Mouse (Mus musculus): ENCODE measurements around the gene Lhx4. TPM values are rescaled to one million over a fixed set of nuclear protein-coding genes. Genes with fewer than 3 reads are reported as not detected.

The Lhx4 gene
- polyA plus RNA-seq, 1 experiment, result 0.01 TPM

- Histone ChIP-seq H3K36me3 (ENCODE audit: control insufficient read depth, insufficient read depth) (no peaks in the 10 kb centered on the region), H3K4me3 (no peak overlapping the region), H3K79me2 (ENCODE audit: control insufficient read depth, insufficient read depth) (no peaks in the 10 kb centered on the region), H3ac (ENCODE audit: control insufficient read depth, insufficient read length) (no peak overlapping the region), H3K27me3 (ENCODE audit: control insufficient read depth, insufficient read depth, insufficient read length) (peaks cover 21% of the 10 kb centered on the region), H3K4me2 (ENCODE audit: low read depth) (no peak overlapping the region)
- no peak for TF ChIP-seq MYOG (IDR thresholded peaks at IDR 0.05; ENCODE audit: control insufficient read depth in 1 of 3, insufficient read depth in 1 of 3, insufficient read length in 2 of 3, low read depth in 2 of 3)
These were observed 36.1 kb downstream of the Lhx4 start for GRCm38 (mm10) chr1:155715366-155715765.

- Histone ChIP-seq H3K79me2 (ENCODE audit: control insufficient read depth, insufficient read depth) (no peaks in the 10 kb centered on the region), H3K27me3 (ENCODE audit: control insufficient read depth, insufficient read depth, insufficient read length) (peaks cover 7% of the 10 kb centered on the region), H3K4me2 (ENCODE audit: low read depth) (no peak overlapping the region), H3K4me3 (no peak overlapping the region), H3ac (ENCODE audit: control insufficient read depth, insufficient read length) (no peak overlapping the region), H3K36me3 (ENCODE audit: control insufficient read depth, insufficient read depth) (no peaks in the 10 kb centered on the region)
- no peak for TF ChIP-seq POLR2A (IDR thresholded peaks at IDR 0.05; ENCODE audit: insufficient read length, low read depth)
- TF ChIP-seq USF1 (IDR thresholded peaks at IDR 0.05; ENCODE audit: low read depth), result no peak
- TF ChIP-seq E2F4 (IDR thresholded peaks at IDR 0.05; ENCODE audit: insufficient read depth), result no peak
- no peak for TF ChIP-seq MYOD1 (IDR thresholded peaks at IDR 0.05; ENCODE audit: control insufficient read depth in 1 of 3, insufficient read length in 2 of 3, low read depth in 2 of 3)
- no peak for TF ChIP-seq SRF (IDR thresholded peaks at IDR 0.05; ENCODE audit: control insufficient read depth, insufficient read length, low read depth)
- no peak for TF ChIP-seq TCF12 (IDR thresholded peaks at IDR 0.05; ENCODE audit: insufficient read depth, poor library complexity, severe bottlenecking)
- TF ChIP-seq REST (IDR thresholded peaks at IDR 0.05; ENCODE audit: insufficient read depth, insufficient read length), result no peak
These were observed 38.2 kb downstream of the Lhx4 start for GRCm38 (mm10) chr1:155713306-155713705.

- Histone ChIP-seq H3K4me2 (ENCODE audit: low read depth) (no peak overlapping the region), H3K4me3 (no peak overlapping the region), H3K27me3 (ENCODE audit: control insufficient read depth, insufficient read depth, insufficient read length) (no peaks in the 10 kb centered on the region), H3ac (ENCODE audit: control insufficient read depth, insufficient read length) (no peak overlapping the region), H3K79me2 (ENCODE audit: control insufficient read depth, insufficient read depth) (no peaks in the 10 kb centered on the region), H3K36me3 (ENCODE audit: control insufficient read depth, insufficient read depth) (no peaks in the 10 kb centered on the region)
- TF ChIP-seq E2F4 (IDR thresholded peaks at IDR 0.05; ENCODE audit: insufficient read depth) (no peak), REST (IDR thresholded peaks at IDR 0.05; ENCODE audit: insufficient read depth, insufficient read length) (no peak), SRF (IDR thresholded peaks at IDR 0.05; ENCODE audit: control insufficient read depth, insufficient read length, low read depth) (no peak), TCF3 (IDR thresholded peaks at IDR 0.05; ENCODE audit: insufficient read length, low read depth) (no peak), TCF12 (IDR thresholded peaks at IDR 0.05; ENCODE audit: insufficient read depth, poor library complexity, severe bottlenecking) (no peak), MAX (IDR thresholded peaks at IDR 0.05; ENCODE audit: low read depth) (no peak), MYOG (IDR thresholded peaks at IDR 0.05; ENCODE audit: control insufficient read depth in 1 of 3, insufficient read depth in 1 of 3, insufficient read length in 2 of 3, low read depth in 2 of 3) (no peak), POLR2AphosphoS2 (IDR thresholded peaks at IDR 0.05; ENCODE audit: insufficient read length, low read depth) (no peak), USF1 (IDR thresholded peaks at IDR 0.05; ENCODE audit: low read depth) (no peak), POLR2A (IDR thresholded peaks at IDR 0.05; ENCODE audit: insufficient read length, low read depth) (no peak), MYOD1 (IDR thresholded peaks at IDR 0.05; ENCODE audit: control insufficient read depth in 1 of 3, insufficient read length in 2 of 3, low read depth in 2 of 3) (no peak), CEBPB (IDR thresholded peaks at IDR 0.05; ENCODE audit: insufficient read depth, poor library complexity, severe bottlenecking) (no peak)
These were observed 47.3 kb downstream of the Lhx4 start for GRCm38 (mm10) chr1:155704182-155704581.

- Histone ChIP-seq H3ac (ENCODE audit: control insufficient read depth, insufficient read length) (no peak overlapping the region), H3K36me3 (ENCODE audit: control insufficient read depth, insufficient read depth) (no peaks in the 10 kb centered on the region), H3K79me2 (ENCODE audit: control insufficient read depth, insufficient read depth) (no peaks in the 10 kb centered on the region), H3K27me3 (ENCODE audit: control insufficient read depth, insufficient read depth, insufficient read length) (no peaks in the 10 kb centered on the region), H3K4me3 (no peak overlapping the region), H3K4me2 (ENCODE audit: low read depth) (no peak overlapping the region)
- TF ChIP-seq E2F4 (IDR thresholded peaks at IDR 0.05; ENCODE audit: insufficient read depth) (no peak), POLR2A (IDR thresholded peaks at IDR 0.05; ENCODE audit: insufficient read length, low read depth) (no peak), TCF3 (IDR thresholded peaks at IDR 0.05; ENCODE audit: insufficient read length, low read depth) (no peak), CEBPB (IDR thresholded peaks at IDR 0.05; ENCODE audit: insufficient read depth, poor library complexity, severe bottlenecking) (no peak), REST (IDR thresholded peaks at IDR 0.05; ENCODE audit: insufficient read depth, insufficient read length) (no peak), POLR2AphosphoS2 (IDR thresholded peaks at IDR 0.05; ENCODE audit: insufficient read length, low read depth) (no peak), SRF (IDR thresholded peaks at IDR 0.05; ENCODE audit: control insufficient read depth, insufficient read length, low read depth) (no peak), MAX (IDR thresholded peaks at IDR 0.05; ENCODE audit: low read depth) (no peak), MYOG (IDR thresholded peaks at IDR 0.05; ENCODE audit: control insufficient read depth in 1 of 3, insufficient read depth in 1 of 3, insufficient read length in 2 of 3, low read depth in 2 of 3) (no peak)
These were observed 48.2 kb downstream of the Lhx4 start for GRCm38 (mm10) chr1:155703191-155703680.

- Histone ChIP-seq H3K4me3 (no peak overlapping the region), H3ac (ENCODE audit: control insufficient read depth, insufficient read length) (no peak overlapping the region), H3K4me2 (ENCODE audit: low read depth) (no peak overlapping the region), H3K79me2 (ENCODE audit: control insufficient read depth, insufficient read depth) (no peaks in the 10 kb centered on the region), H3K27me3 (ENCODE audit: control insufficient read depth, insufficient read depth, insufficient read length) (no peaks in the 10 kb centered on the region), H3K36me3 (ENCODE audit: control insufficient read depth, insufficient read depth) (no peaks in the 10 kb centered on the region)
- TF ChIP-seq MYOD1 (IDR thresholded peaks at IDR 0.05; ENCODE audit: control insufficient read depth in 1 of 3, insufficient read length in 2 of 3, low read depth in 2 of 3) (no peak), CEBPB (IDR thresholded peaks at IDR 0.05; ENCODE audit: insufficient read depth, poor library complexity, severe bottlenecking) (no peak), POLR2A (IDR thresholded peaks at IDR 0.05; ENCODE audit: insufficient read length, low read depth) (no peak), POLR2AphosphoS2 (IDR thresholded peaks at IDR 0.05; ENCODE audit: insufficient read length, low read depth) (no peak), TCF12 (IDR thresholded peaks at IDR 0.05; ENCODE audit: insufficient read depth, poor library complexity, severe bottlenecking) (no peak)
These were observed 50.6 kb downstream of the Lhx4 start for GRCm38 (mm10) chr1:155700886-155701285.
